Mouse (Mus musculus) layer of hippocampus, adult 18-20 months (tissue): ENCODE measurements at regions not wholly inside any gene's neighbourhood (a gene's known extent, or its start where the extent isn't known, plus 50 kb on each side); places are given as distances from the start of the nearest gene placed in this dataset.
A peak's percentile ranks its signal among the peaks of the same experiment; 100 is the strongest.
"Not testable (repeated sequence)": the region's sequence is repeated elsewhere in the genome, so short reads cannot be mapped to it uniquely, and the experiment has no call there.

Experiments
- DNase-seq, 2 experiments: peaks; one replicate each; pipeline ENCODE4 v3.0.0; 2022; ENCODE audit warnings: low spot score in 2 of 2

GRCm38 (mm10) chr3:50652265-50652664 is 208.9 kb upstream of the Slc7a11 start:
- no peak for DNase-seq

- DNase-seq, result no peak
Observed at GRCm38 (mm10) chr3:50643068-50643467, 199.7 kb upstream of the Slc7a11 start.

DNA sequence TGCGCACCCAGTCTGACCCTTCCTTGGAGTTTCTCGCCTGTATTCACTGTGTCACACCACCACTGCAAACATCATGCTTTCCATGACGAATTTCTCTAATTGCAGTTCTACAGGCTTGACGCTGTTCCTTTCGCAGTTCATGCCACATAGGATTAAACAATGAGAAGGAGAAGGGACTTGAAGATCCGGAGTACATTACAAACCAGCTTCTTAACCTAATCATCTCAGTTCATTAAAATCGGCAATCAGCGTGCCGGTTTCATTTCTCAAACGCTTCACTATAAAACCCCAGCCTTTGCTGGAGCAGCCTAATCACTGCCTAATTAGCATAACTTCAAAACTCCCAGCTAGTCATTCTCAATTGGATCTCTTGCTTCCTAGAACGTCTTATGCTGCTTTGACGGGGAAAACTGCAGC is 196.5 kb upstream of the Slc7a11 start:
- DNase-seq, result peak in 1 of 2 experiments; percentile 14

- no peak for DNase-seq
Observed at GRCm38 (mm10) chr3:50634457-50635075, 191.2 kb upstream of the Slc7a11 start.

- DNase-seq, result no peak
Observed at GRCm38 (mm10) chr3:50631286-50631685, 187.9 kb upstream of the Slc7a11 start.

- DNase-seq, result no peak
Observed at GRCm38 (mm10) chr3:50628092-50628696, 184.8 kb upstream of the Slc7a11 start.

GRCm38 (mm10) chr3:50621176-50621575 is 177.8 kb upstream of the Slc7a11 start:
- DNase-seq, result not testable (repeated sequence)

DNA sequence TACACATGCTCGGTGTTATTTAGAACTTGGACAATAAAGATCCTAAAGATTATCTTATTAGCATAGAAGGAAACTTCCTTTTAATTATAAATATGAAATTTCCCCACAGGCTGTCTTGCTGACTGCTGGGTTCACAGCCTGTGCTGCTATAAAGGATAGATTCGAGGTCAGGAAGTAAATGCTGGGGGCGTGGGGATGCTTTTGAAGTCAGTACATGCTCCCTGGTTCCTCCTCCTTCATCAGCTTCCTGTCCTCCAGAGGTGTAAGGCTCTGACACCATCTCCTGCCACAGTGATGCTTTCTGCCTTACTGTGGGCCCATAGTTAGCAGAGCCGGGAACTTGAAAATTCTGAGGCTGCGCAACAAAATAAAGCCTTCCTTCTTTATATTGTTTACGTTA is 175.6 kb upstream of the Slc7a11 start:
- DNase-seq, result no peak

DNA sequence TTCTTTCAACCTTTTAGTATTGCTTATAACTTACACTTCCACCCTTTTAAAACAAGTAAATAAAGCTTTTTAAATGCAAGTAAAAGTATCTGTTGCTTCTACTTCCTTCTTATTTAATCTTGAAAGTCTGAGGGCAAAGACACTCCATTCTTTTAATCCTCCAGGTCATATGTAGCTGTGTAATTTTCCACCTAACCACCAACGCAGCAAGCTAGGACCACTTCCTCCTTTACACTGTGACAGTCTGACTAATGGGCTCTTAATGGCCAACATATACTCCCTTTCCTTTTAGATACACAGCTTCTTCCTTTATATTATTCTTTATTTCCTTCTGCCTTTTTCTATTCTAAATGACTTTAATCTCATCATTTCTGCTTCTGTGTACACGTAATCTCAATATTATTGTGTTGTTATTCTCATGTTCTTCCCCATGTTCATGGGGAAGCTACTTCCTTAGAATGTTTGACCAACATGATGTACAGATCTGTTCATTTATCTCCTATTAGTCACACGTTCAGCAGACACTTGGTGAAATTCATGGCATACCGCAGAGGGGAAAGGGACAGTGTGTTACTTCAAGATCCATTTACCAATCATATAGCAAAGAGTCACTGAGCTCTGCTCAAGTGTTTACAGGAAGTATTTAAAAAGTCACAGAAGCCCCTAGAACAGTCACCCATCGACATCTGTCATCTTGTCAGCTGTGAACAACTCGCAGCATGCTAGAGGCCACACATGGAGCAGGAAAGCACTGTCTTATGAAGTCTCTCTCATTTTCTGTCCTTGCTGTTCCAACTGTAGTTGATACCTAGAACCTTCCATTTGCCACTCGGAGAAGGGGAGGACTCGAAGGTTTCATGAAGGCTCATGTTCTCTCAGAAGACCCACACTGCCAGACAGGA is 172.2 kb upstream of the Slc7a11 start:
- DNase-seq, result no peak

DNA sequence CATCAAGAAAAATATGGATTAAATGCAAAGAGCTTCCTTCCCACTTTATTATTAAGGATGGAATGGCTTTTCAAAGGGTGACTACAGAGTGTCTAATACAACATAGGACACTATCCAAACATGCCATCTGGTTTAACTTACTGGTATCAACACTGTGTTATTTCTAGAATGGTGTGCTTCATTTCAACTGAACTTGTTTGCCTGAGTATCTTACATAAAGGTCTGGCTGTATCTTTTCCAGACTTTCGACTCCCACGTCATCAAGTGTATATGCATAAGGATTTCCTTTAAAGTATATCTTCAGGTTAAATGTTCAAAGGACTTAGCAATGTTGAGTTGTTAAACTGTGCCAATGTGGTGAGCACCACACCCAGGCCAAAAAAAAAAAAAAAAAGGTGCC is 169.6 kb upstream of the Slc7a11 start:
- peak in 1 of 2 experiments; percentile 50 for DNase-seq

DNA sequence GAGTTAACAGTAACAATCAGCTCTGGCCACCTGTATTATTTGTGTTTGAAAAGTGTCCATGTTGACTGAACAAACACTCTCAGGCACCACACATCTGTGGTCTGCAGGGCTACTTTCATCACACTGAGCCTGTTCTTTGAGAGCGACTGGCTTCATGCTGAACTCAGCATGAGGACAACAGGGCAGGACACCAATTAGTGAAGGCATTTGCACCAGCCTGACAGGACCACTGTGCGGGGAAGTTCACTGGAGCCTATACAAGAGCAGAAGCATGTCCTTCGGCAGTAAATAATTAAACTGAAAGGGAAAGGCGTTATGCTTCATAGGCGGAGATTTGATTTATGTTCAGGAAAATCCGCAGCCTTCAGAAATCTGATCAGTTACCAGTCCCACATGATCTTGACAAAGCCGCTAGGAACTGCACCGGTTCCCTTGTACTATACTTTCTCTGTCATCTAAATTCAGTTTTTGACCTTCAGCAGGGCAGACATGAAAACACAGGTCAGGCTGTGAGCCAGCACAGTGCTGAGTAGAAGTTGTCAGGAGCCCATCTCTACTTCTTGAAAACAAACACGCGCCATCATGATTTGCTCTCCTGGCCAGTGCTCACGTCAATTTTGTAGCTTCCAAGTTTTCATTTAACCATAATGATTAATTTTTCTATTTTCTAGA is 166.1 kb upstream of the Slc7a11 start:
- no peak for DNase-seq

GRCm38 (mm10) chr3:50607736-50608135 is 164.3 kb upstream of the Slc7a11 start:
- no peak for DNase-seq

DNA sequence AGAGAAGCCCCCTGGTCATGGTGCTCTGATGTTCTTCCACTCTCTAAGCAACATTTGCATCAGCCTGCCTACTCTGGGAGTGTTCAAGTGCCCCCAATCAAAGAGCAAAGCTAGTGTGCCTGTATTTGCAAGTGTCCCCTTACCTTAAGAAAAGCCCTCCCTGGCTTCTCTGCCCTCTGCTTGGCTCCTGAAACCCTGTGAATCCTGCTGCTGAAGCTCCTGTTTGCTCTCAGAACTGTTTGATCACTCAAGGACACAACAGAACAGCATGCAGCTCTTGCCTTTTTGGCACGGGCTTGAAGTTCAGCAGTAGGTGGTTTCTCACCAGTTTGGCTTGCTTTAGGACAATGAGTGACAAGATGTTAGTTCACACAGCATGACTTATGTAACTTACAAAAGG is 163.6 kb upstream of the Slc7a11 start:
- DNase-seq, result peak in 1 of 2 experiments; percentile 42

GRCm38 (mm10) chr3:50605750-50606149 is 162.3 kb upstream of the Slc7a11 start:
- DNase-seq, result no peak

DNA sequence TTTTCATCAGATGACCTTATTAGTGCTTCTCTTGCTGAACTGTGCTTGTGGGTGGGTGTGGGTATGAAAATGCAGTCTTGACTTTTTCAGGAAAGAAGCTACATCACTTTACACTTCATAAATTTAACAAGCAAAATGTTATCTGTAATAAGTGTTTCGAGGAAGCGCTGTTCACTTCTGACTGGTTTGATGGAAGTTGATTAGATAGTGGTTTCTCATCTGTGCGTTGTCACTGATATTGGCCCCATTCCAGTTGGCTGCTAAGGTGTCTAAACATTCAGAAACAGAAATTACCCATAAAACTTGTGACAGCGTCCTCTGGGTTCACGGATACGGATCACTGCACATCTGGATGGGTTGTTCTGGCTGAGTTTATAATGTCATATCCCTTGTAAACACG is 159.8 kb upstream of the Slc7a11 start:
- no peak for DNase-seq

DNA sequence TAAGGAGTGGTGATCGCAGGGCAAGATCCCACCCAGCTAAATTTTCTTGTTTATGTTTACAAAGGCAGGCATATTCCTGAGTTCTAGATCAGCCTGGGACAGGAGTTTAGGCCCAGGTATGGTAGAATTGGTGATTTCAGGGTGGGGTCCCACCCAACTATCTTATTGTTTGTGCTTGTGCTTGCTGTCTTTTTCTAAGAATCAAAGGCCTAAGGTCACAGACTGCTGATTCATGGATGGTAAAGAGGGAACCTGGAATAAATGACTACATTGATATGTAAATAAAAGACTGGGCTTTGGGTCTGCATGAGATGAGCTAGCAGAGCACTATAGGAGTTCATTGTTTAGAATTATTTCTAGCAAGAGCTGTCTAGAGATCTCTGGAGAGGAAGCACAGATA is 152.3 kb upstream of the Slc7a11 start:
- no peak for DNase-seq

DNA sequence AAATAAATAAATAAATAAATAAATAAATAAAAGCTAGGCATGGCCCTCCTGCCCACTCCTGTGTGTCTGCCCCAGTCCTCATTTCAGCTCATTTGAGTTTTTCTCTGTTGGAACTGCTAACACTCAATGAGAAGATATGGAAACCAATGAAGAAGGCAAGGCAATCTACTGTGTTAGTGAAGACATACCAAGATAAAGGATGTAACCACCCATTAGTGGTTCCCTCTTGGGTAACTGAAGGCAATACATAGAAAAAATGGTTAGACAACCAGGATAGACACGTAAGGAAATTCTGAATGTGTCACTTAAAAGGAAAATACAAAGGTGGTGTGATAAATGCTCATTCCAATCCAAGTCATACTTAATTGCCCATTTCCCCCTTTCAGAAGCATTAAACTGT is 140.9 kb upstream of the Slc7a11 start:
- no peak for DNase-seq

GRCm38 (mm10) chr3:50583475-50583874 is 140.1 kb upstream of the Slc7a11 start:
- DNase-seq, result peak in 1 of 2 experiments; percentile 12

DNA sequence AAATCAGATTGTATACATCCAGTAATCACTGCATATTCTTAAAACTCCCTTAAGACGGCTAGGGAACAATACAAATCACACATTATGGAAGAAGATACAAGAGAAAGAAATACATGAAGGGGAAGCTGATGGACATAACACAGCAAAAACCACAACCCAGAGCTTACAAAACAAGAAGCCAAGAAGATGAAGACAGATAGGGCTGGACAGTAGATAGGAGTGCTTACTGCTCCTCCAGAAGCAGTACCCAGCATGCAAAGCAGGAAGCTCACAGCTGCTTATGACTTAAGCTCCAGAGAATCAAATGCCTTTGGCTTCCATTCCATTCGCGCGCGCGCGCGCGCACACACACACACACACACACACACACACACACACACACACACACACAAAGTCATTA is 131.0 kb upstream of the Slc7a11 start:
- no peak for DNase-seq

DNA sequence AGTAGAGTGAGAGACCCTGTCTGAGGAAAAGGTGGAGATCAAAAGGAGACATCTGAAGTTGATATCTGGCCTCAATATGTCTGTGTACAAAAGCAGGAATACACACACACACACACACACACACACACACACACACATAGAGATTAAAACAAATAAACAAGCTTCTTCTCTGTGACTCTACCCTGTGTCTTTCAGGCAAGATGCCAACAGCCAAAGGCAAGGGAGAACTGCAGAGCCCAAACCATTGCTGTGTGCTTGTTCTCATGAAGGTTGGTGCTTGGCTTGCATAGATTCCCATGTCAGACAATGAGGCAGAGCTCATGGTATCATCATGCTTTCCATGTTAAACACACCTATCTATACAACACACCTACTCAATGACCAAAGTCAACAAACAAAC is 126.6 kb upstream of the Slc7a11 start:
- no peak for DNase-seq

GRCm38 (mm10) chr3:50569565-50569964 is 126.2 kb upstream of the Slc7a11 start:
- DNase-seq, result peak in 1 of 2 experiments; percentile 17

- no peak for DNase-seq
Observed at GRCm38 (mm10) chr3:50554150-50554549, 110.7 kb upstream of the Slc7a11 start.
